Mouse (Mus musculus) heart, postnatal 36 days (tissue): ENCODE results near the gene Inpp4b. TPM values are rescaled to one million over a fixed set of nuclear protein-coding genes. Genes with fewer than 3 reads are reported as not detected.
A peak's percentile ranks its signal among the peaks of the same experiment; 100 is the strongest.

ENCODE experiments used
- DNase-seq, 2 experiments: peaks; one replicate each; pipeline ENCODE4 v3.0.0; 2021 to 2022
- intact Hi-C: fragments of 180-260 bp; cut with DNase I; formaldehyde crosslinking; loops from one replicate; pipeline ENCODE4 v1.15.1; 2025
- total RNA-seq, 2 experiments: library from RNA; stranded (reverse); gene quantifications; 2 replicates each; pipeline ENCODE4 v1.2.3; 2021

Gene Inpp4b
- total RNA-seq, 2 experiments from 2014 or later: 62.3 to 68.1 TPM

- intact Hi-C loops: no loop called here
- DNase-seq: no peak
Observed at GRCm38 (mm10) chr8:81692167-81692566, 349.8 kb downstream of the Inpp4b start.

- DNase-seq: no peak
- intact Hi-C loops: no loop called here
Observed at GRCm38 (mm10) chr8:81694893-81695292, 352.5 kb downstream of the Inpp4b start.

GRCm38 (mm10) chr8:81702038-81702437 is 359.7 kb downstream of the Inpp4b start:
- DNase-seq: no peak
- intact Hi-C loops: no loop called here

- intact Hi-C loops: no loop called here
- no peak for DNase-seq
Observed at GRCm38 (mm10) chr8:81703571-81704365, 361.4 kb downstream of the Inpp4b start.

- intact Hi-C loops: no loop called here
- DNase-seq: no peak
Observed at GRCm38 (mm10) chr8:81707436-81707835, 365.1 kb downstream of the Inpp4b start.

GRCm38 (mm10) chr8:81731332-81731731 is 389.0 kb downstream of the Inpp4b start:
- intact Hi-C loops: no loop called here

GRCm38 (mm10) chr8:81735655-81736054 is 393.3 kb downstream of the Inpp4b start:
- intact Hi-C loops: no loop called here

More at GRCm38 (mm10) chr8:81731332-81731731, 389.0 kb downstream of the Inpp4b start:
- DNase-seq: no peak

GRCm38 (mm10) chr8:81736103-81736502 is 393.7 kb downstream of the Inpp4b start:
- no peak for DNase-seq
- intact Hi-C loops: no loop called here

More at GRCm38 (mm10) chr8:81735655-81736054, 393.3 kb downstream of the Inpp4b start:
- no peak for DNase-seq

GRCm38 (mm10) chr8:81742588-81742987 is 400.2 kb downstream of the Inpp4b start:
- DNase-seq: no peak
- intact Hi-C loops: no loop called here

- intact Hi-C loops: no loop called here
- DNase-seq: no peak
Observed at GRCm38 (mm10) chr8:81743040-81743439, 400.7 kb downstream of the Inpp4b start.

- DNase-seq: no peak
- intact Hi-C loops: no loop called here
Observed at GRCm38 (mm10) chr8:81745439-81745838, 403.1 kb downstream of the Inpp4b start.

GRCm38 (mm10) chr8:81751159-81751558 is 408.8 kb downstream of the Inpp4b start:
- no peak for DNase-seq
- intact Hi-C loops: no loop called here

- intact Hi-C loops: no loop called here
- no peak for DNase-seq
Observed at GRCm38 (mm10) chr8:81756663-81757062, 414.3 kb downstream of the Inpp4b start.

GRCm38 (mm10) chr8:81757580-81758144 is 415.3 kb downstream of the Inpp4b start:
- intact Hi-C loops: no loop called here
- DNase-seq: no peak

- intact Hi-C loops: no loop called here
- no peak for DNase-seq
Observed at GRCm38 (mm10) chr8:81761466-81761865, 419.1 kb downstream of the Inpp4b start.

- no peak for DNase-seq
- intact Hi-C loops: no loop called here
Observed at GRCm38 (mm10) chr8:81766033-81766432, 423.7 kb downstream of the Inpp4b start.

GRCm38 (mm10) chr8:81767411-81768312 is 425.3 kb downstream of the Inpp4b start:
- DNase-seq: peak; percentile 32 to 40
- intact Hi-C loops: no loop called here

GRCm38 (mm10) chr8:81768313-81768675 is 425.9 kb downstream of the Inpp4b start:
- intact Hi-C loops: no loop called here

GRCm38 (mm10) chr8:81768731-81769445 is 426.5 kb downstream of the Inpp4b start:
- no peak for DNase-seq
- intact Hi-C loops: no loop called here

More at GRCm38 (mm10) chr8:81768313-81768675, 425.9 kb downstream of the Inpp4b start:
- DNase-seq: no peak

- intact Hi-C loops: no loop called here
Observed at GRCm38 (mm10) chr8:81770603-81771276, 428.4 kb downstream of the Inpp4b start.

More at GRCm38 (mm10) chr8:81770603-81771276, 428.4 kb downstream of the Inpp4b start:
- no peak for DNase-seq
